Mouse (Mus musculus): Measurements from ENCODE around the gene Gm20388. TPM values are rescaled to one million over a fixed set of nuclear protein-coding genes. Genes with fewer than 3 reads are reported as not detected.
A peak's percentile ranks its signal among the peaks of the same experiment; 100 is the strongest.
"Not testable (repeated sequence)": the region's sequence is repeated elsewhere in the genome, so short reads cannot be mapped to it uniquely, and the experiment has no call there.

The Gm20388 gene
- polyA plus RNA-seq, 1 experiment from 2014 or later, result not detected

- H3K4me2 ChIP-seq (ENCODE audit: low read depth, low read length), result peak overlapping the region; percentile 73
- ATAC-seq (ENCODE audit: low read depth), result peak; percentile 51
- H3K27ac ChIP-seq (ENCODE audit: low read length), result peak overlapping the region; percentile 97
- peaks cover 19% of the 10 kb centered on the region for H3K4me1 ChIP-seq (replicated peaks; ENCODE audit: control insufficient read depth, insufficient read depth, low read length)
- WGBS, result 0% methylated on average over 34 of the region's 34 CpGs
- H3K36me3 ChIP-seq (ENCODE audit: control insufficient read depth, insufficient read depth, low read length), result peaks cover 16% of the 10 kb centered on the region
- H3K9ac ChIP-seq (ENCODE audit: low read length), result peak overlapping the region; percentile 87
- no peaks in the 10 kb centered on the region for H3K9me3 ChIP-seq (ENCODE audit: control insufficient read depth, low read length)
- H3K27me3 ChIP-seq (ENCODE audit: control insufficient read depth, insufficient read depth, low read depth, low read length), result no peaks in the 10 kb centered on the region
- peak overlapping the region; percentile 82 for H3K4me3 ChIP-seq (ENCODE audit: low read length)
Measured at GRCm38 (mm10) chr8:122568109-122568504, 2657.5 kb downstream of the Gm20388 start.

DNA sequence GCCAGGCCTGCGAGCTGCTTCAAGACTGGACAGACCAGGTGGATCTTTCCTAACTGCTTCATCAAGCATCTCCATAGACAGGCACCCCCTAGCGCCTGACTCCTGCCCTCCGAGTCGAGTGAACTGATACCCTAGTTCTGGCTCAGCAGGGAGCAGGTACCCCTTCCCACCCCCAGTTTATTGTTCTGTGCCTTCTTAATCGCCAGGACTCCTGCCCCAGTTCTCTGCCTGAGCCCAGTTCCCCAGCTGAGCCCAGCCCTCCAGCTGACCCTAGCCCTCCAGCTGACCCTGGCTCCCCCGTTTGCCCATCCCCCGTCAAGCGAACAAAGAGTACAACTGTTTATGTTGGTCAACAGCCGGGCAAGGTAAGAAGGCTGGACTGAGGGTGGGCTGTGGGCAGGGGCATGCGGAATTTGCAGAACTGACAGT lies 2658.3 kb downstream of the Gm20388 start:
- H3K36me3 ChIP-seq (ENCODE audit: control insufficient read depth, insufficient read depth, low read length), result peaks cover 16% of the 10 kb centered on the region
- H3K4me3 ChIP-seq (ENCODE audit: low read length), result peak overlapping the region; percentile 82
- H3K9me3 ChIP-seq (ENCODE audit: control insufficient read depth, low read length), result no peaks in the 10 kb centered on the region
- H3K4me1 ChIP-seq (replicated peaks; ENCODE audit: control insufficient read depth, insufficient read depth, low read length), result peaks cover 19% of the 10 kb centered on the region
- H3K9ac ChIP-seq (ENCODE audit: low read length), result peak overlapping the region; percentile 87
- no peak overlapping the region for H3K27ac ChIP-seq (ENCODE audit: low read length)
- H3K4me2 ChIP-seq (ENCODE audit: low read depth, low read length), result peak overlapping the region; percentile 73
- no peaks in the 10 kb centered on the region for H3K27me3 ChIP-seq (ENCODE audit: control insufficient read depth, insufficient read depth, low read depth, low read length)
- no peak for ATAC-seq (ENCODE audit: low read depth)
- WGBS, result 6% methylated on average over 10 of the region's 10 CpGs

DNA sequence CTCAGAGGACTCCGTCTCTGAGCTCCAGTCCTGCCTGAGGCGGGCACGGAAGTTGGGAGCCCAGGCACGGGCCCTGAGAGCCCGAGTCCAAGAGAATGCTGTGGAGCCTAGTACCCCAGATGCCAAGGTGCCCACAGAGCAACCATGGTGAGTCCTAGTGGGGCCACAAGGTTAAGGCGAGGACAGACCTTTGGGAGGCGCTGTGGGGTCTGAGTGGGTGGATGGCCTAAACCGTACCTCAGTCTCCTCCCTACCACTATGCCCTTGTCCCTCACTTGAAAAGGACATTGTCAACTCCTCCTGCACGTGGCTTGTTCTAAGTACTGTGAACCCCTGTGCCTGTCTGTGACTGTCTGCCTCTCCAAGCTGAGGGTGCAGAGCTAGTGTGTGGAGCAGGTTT lies 2658.7 kb downstream of the Gm20388 start:
- Histone ChIP-seq H3K27ac (ENCODE audit: low read length) (no peak overlapping the region), H3K9ac (ENCODE audit: low read length) (peak overlapping the region; percentile 87), H3K9me3 (ENCODE audit: control insufficient read depth, low read length) (no peaks in the 10 kb centered on the region), H3K36me3 (ENCODE audit: control insufficient read depth, insufficient read depth, low read length) (peaks cover 16% of the 10 kb centered on the region), H3K4me3 (ENCODE audit: low read length) (peak overlapping the region; percentile 82), H3K27me3 (ENCODE audit: control insufficient read depth, insufficient read depth, low read depth, low read length) (no peaks in the 10 kb centered on the region), H3K4me1 (replicated peaks; ENCODE audit: control insufficient read depth, insufficient read depth, low read length) (peaks cover 19% of the 10 kb centered on the region), H3K4me2 (ENCODE audit: low read depth, low read length) (peak overlapping the region; percentile 73)
- WGBS, result 48% methylated on average over 9 of the region's 9 CpGs
- ATAC-seq (ENCODE audit: low read depth), result no peak

GRCm38 (mm10) chr8:122569996-122570395 lies 2659.4 kb downstream of the Gm20388 start:
- Histone ChIP-seq H3K27me3 (ENCODE audit: control insufficient read depth, insufficient read depth, low read depth, low read length) (no peaks in the 10 kb centered on the region), H3K4me1 (replicated peaks; ENCODE audit: control insufficient read depth, insufficient read depth, low read length) (peaks cover 25% of the 10 kb centered on the region), H3K4me3 (ENCODE audit: low read length) (no peak overlapping the region), H3K36me3 (ENCODE audit: control insufficient read depth, insufficient read depth, low read length) (peaks cover 16% of the 10 kb centered on the region), H3K4me2 (ENCODE audit: low read depth, low read length) (no peak overlapping the region), H3K9ac (ENCODE audit: low read length) (no peak overlapping the region), H3K9me3 (ENCODE audit: control insufficient read depth, low read length) (no peaks in the 10 kb centered on the region), H3K27ac (ENCODE audit: low read length) (no peak overlapping the region)
- 95% methylated on average over 16 of the region's 16 CpGs for WGBS
- ATAC-seq (ENCODE audit: low read depth), result no peak

GRCm38 (mm10) chr8:122571153-122571552 lies 2660.5 kb downstream of the Gm20388 start:
- no peak overlapping the region for H3K4me3 ChIP-seq (ENCODE audit: low read length)
- 91% methylated on average over 11 of the region's 11 CpGs for WGBS
- ATAC-seq (ENCODE audit: low read depth), result no peak
- H3K4me1 ChIP-seq (replicated peaks; ENCODE audit: control insufficient read depth, insufficient read depth, low read length), result peaks cover 36% of the 10 kb centered on the region
- H3K36me3 ChIP-seq (ENCODE audit: control insufficient read depth, insufficient read depth, low read length), result peaks cover 16% of the 10 kb centered on the region
- no peak overlapping the region for H3K27ac ChIP-seq (ENCODE audit: low read length)
- H3K9ac ChIP-seq (ENCODE audit: low read length), result no peak overlapping the region
- no peaks in the 10 kb centered on the region for H3K9me3 ChIP-seq (ENCODE audit: control insufficient read depth, low read length)
- H3K27me3 ChIP-seq (ENCODE audit: control insufficient read depth, insufficient read depth, low read depth, low read length), result no peaks in the 10 kb centered on the region
- H3K4me2 ChIP-seq (ENCODE audit: low read depth, low read length), result no peak overlapping the region

- H3K4me1 ChIP-seq (replicated peaks; ENCODE audit: control insufficient read depth, insufficient read depth, low read length), result peaks cover 30% of the 10 kb centered on the region
- WGBS, result 86% methylated on average over 17 of the region's 17 CpGs
- H3K9me3 ChIP-seq (ENCODE audit: control insufficient read depth, low read length), result no peaks in the 10 kb centered on the region
- H3K27me3 ChIP-seq (ENCODE audit: control insufficient read depth, insufficient read depth, low read depth, low read length), result no peaks in the 10 kb centered on the region
- H3K9ac ChIP-seq (ENCODE audit: low read length), result no peak overlapping the region
- no peak overlapping the region for H3K4me3 ChIP-seq (ENCODE audit: low read length)
- no peak overlapping the region for H3K4me2 ChIP-seq (ENCODE audit: low read depth, low read length)
- no peak for ATAC-seq (ENCODE audit: low read depth)
- peaks cover 16% of the 10 kb centered on the region for H3K36me3 ChIP-seq (ENCODE audit: control insufficient read depth, insufficient read depth, low read length)
- no peak overlapping the region for H3K27ac ChIP-seq (ENCODE audit: low read length)
Measured at GRCm38 (mm10) chr8:122571750-122572267, 2661.2 kb downstream of the Gm20388 start.

DNA sequence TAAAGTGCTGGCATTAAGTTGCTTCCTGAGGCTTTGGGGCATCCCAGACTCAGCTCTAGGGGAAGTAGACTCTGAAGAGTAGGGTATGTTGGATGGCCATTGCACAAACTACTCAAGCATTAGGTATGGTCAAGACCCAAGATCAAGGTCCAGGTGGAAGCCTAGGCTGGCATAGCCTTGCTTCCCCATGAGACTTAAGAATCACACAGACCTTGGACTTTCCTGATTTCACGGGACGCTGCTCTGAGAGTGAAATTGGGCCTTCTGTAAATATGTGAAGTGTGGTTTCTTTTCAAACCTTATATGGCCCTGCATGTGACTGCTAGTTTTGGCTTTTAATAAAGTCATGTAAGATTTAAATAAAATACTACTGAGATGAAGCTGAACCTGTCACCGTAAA lies 2662.1 kb downstream of the Gm20388 start:
- H3K27ac ChIP-seq (ENCODE audit: low read length), result no peak overlapping the region
- peaks cover 16% of the 10 kb centered on the region for H3K36me3 ChIP-seq (ENCODE audit: control insufficient read depth, insufficient read depth, low read length)

GRCm38 (mm10) chr8:122573176-122573575 lies 2662.5 kb downstream of the Gm20388 start:
- peaks cover 32% of the 10 kb centered on the region for H3K4me1 ChIP-seq (replicated peaks; ENCODE audit: control insufficient read depth, insufficient read depth, low read length)
- H3K4me2 ChIP-seq (ENCODE audit: low read depth, low read length); H3K9me3 ChIP-seq (ENCODE audit: control insufficient read depth, low read length); H3K4me3 ChIP-seq (ENCODE audit: low read length); H3K27me3 ChIP-seq (ENCODE audit: control insufficient read depth, insufficient read depth, low read depth, low read length); H3K9ac ChIP-seq (ENCODE audit: low read length); H3K27ac ChIP-seq (ENCODE audit: low read length); ATAC-seq (ENCODE audit: low read depth): not testable (repeated sequence)
- 36% methylated on average over 4 of the region's 4 CpGs for WGBS
- H3K36me3 ChIP-seq (ENCODE audit: control insufficient read depth, insufficient read depth, low read length), result peaks cover 16% of the 10 kb centered on the region

More for the DNA sequence above, 2662.1 kb downstream of the Gm20388 start:
- no peak overlapping the region for H3K4me2 ChIP-seq (ENCODE audit: low read depth, low read length)
- 92% methylated on average over 3 of the region's 3 CpGs for WGBS
- ATAC-seq (ENCODE audit: low read depth), result no peak
- no peaks in the 10 kb centered on the region for H3K27me3 ChIP-seq (ENCODE audit: control insufficient read depth, insufficient read depth, low read depth, low read length)
- H3K4me3 ChIP-seq (ENCODE audit: low read length), result no peak overlapping the region
- H3K9me3 ChIP-seq (ENCODE audit: control insufficient read depth, low read length), result no peaks in the 10 kb centered on the region
- H3K4me1 ChIP-seq (replicated peaks; ENCODE audit: control insufficient read depth, insufficient read depth, low read length), result peaks cover 32% of the 10 kb centered on the region
- H3K9ac ChIP-seq (ENCODE audit: low read length), result no peak overlapping the region

GRCm38 (mm10) chr8:122573577-122573976 lies 2662.9 kb downstream of the Gm20388 start:
- WGBS, result 60% methylated on average over 9 of the region's 9 CpGs
- Histone ChIP-seq H3K27me3 (ENCODE audit: control insufficient read depth, insufficient read depth, low read depth, low read length) (no peaks in the 10 kb centered on the region), H3K4me2 (ENCODE audit: low read depth, low read length) (no peak overlapping the region), H3K4me3 (ENCODE audit: low read length) (no peak overlapping the region), H3K27ac (ENCODE audit: low read length) (no peak overlapping the region), H3K9ac (ENCODE audit: low read length) (no peak overlapping the region), H3K4me1 (replicated peaks; ENCODE audit: control insufficient read depth, insufficient read depth, low read length) (peaks cover 32% of the 10 kb centered on the region), H3K9me3 (ENCODE audit: control insufficient read depth, low read length) (no peaks in the 10 kb centered on the region), H3K36me3 (ENCODE audit: control insufficient read depth, insufficient read depth, low read length) (peaks cover 16% of the 10 kb centered on the region)
- no peak for ATAC-seq (ENCODE audit: low read depth)

GRCm38 (mm10) chr8:122574264-122574663 lies 2663.6 kb downstream of the Gm20388 start:
- Histone ChIP-seq H3K4me1 (replicated peaks; ENCODE audit: control insufficient read depth, insufficient read depth, low read length) (peaks cover 26% of the 10 kb centered on the region), H3K27ac (ENCODE audit: low read length) (no peak overlapping the region), H3K4me2 (ENCODE audit: low read depth, low read length) (no peak overlapping the region), H3K36me3 (ENCODE audit: control insufficient read depth, insufficient read depth, low read length) (peaks cover 16% of the 10 kb centered on the region), H3K27me3 (ENCODE audit: control insufficient read depth, insufficient read depth, low read depth, low read length) (no peaks in the 10 kb centered on the region), H3K9ac (ENCODE audit: low read length) (no peak overlapping the region), H3K9me3 (ENCODE audit: control insufficient read depth, low read length) (no peaks in the 10 kb centered on the region), H3K4me3 (ENCODE audit: low read length) (no peak overlapping the region)
- no peak for ATAC-seq (ENCODE audit: low read depth)
- 39% methylated on average over 3 of the region's 3 CpGs for WGBS
